Mouse (Mus musculus) spleen, adult 2 months (tissue): ENCODE measurements around the gene Clic5.

Experiments
- CTCF ChIP-seq: fragments of 200-500 bp; IDR thresholded peaks from 2 replicates; pipeline ENCODE4 v1.5.1; 2011; ENCODE audit warnings: mild to moderate bottlenecking, inconsistent platforms; ENCODE audit not compliant: insufficient read depth, insufficient read length, insufficient replicate concordance; ENCODE audit errors: extremely low read depth
- POLR2A ChIP-seq: fragments of 200-500 bp; IDR thresholded peaks from 2 replicates; pipeline ENCODE4 v1.6.1; 2011; ENCODE audit warnings: low read depth, low read length, inconsistent platforms

DNA sequence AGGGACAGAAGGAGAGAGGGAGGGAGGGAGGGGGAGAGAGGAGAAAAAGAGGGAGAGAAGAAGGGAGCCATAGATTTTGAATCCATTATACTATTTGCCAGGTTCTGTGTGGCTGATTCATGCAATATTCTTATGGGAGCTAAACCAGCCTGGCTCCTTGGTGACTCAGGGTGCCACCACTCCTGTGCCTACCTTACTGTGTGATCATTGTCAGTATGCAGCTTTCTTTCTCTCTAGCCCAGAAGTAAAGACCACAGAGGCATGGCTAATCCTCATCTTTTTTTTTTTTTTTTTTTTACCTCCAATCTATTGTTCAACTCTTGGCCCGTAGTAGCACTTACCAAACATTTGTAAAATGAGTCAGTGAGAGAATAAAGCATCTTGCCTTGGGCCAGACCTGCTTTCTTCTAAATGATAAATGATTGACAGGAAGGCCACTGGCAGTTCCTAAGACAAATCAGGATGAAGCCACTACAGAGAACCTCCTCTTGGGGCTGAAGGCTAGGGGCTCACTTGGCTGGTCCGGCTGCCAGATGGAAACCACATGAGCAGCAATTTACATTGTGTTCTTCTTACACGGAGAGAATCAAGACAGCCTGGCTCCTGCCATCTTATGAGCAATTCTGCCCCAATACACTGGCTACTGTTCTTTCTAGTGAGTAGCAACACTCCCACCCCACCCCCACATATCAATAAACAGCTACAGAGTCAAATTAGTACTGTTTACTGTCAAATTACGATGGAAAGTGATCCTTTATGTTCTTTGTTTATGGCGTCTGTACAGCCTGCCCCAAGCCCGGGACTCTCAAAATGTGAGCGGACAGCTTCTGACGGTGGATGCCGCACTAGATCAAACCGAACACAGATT lies 139.1 kb downstream of the Clic5 start:
- TF ChIP-seq CTCF (no peak), POLR2A (no peak)
